Mouse (Mus musculus) stomach, embryonic 14.5 days (tissue): ENCODE measurements around the gene Spem1. TPM values are rescaled to one million over a fixed set of nuclear protein-coding genes. Genes with fewer than 3 reads are reported as not detected.

ENCODE experiments used
- ATAC-seq: fragments of 200-750 bp; cut with Nextera tagmentation; 2 replicates; pipeline ENCODE4 v1.8.0; 2017; ENCODE audit warnings: low read depth, moderate TSS enrichment; ENCODE audit not compliant: insufficient number of reproducible peaks, insufficient read depth, low FRiP score
- H3K27ac ChIP-seq: fragments of 300-500 bp; sonication (generic); 2 replicates; pipeline ENCODE4 v1.5.1; 2014; ENCODE audit warnings: mild to moderate bottlenecking, low read length, moderate library complexity, mixed read lengths
- H3K27me3 ChIP-seq: fragments of 300-500 bp; sonication (generic); 2 replicates; pipeline ENCODE4 v1.6.1; 2014; ENCODE audit warnings: low read length, control low read depth, mixed read lengths; ENCODE audit not compliant: control insufficient read depth, insufficient read depth
- H3K36me3 ChIP-seq: fragments of 300-500 bp; sonication (generic); 2 replicates; pipeline ENCODE4 v1.6.1; 2014; ENCODE audit warnings: mild to moderate bottlenecking, control low read depth, low read length, moderate library complexity, mixed read lengths; ENCODE audit not compliant: control insufficient read depth, insufficient read depth
- H3K4me1 ChIP-seq: fragments of 300-500 bp; sonication (generic); 2 replicates; pipeline ENCODE4 v1.6.1; 2014; ENCODE audit warnings: low read length, control low read depth, mixed read lengths; ENCODE audit not compliant: control insufficient read depth, insufficient read depth
- H3K4me2 ChIP-seq: fragments of 300-500 bp; sonication (generic); replicated peaks from 2 replicates; pipeline ENCODE4 v1.6.1; 2014; ENCODE audit warnings: low read depth, low read length, control low read depth
- H3K4me3 ChIP-seq: fragments of 300-500 bp; sonication (generic); 2 replicates; pipeline ENCODE4 v1.5.1; 2014; ENCODE audit warnings: low read depth, low read length, control low read depth
- H3K9ac ChIP-seq: fragments of 300-500 bp; sonication (generic); replicated peaks from 2 replicates; pipeline ENCODE4 v1.6.1; 2014; ENCODE audit warnings: low read depth, mild to moderate bottlenecking, control low read depth, low read length, moderate library complexity, mixed read lengths
- H3K9me3 ChIP-seq: fragments of 300-500 bp; sonication (generic); 2 replicates; pipeline ENCODE4 v1.6.1; 2016; ENCODE audit warnings: low read depth, low read length, control low read depth; ENCODE audit not compliant: control insufficient read depth
- WGBS: fragments of 180-500 bp; shearing (Covaris S2); extraction: QIAGEN DNeasy Blood & Tissue Kit; methylation state at CpG from one replicate; pipeline ENCODE4 v1.1.7; 2014; 5-methylcytosine and 5-hydroxymethylcytosine counted together
- polyA plus RNA-seq: library from polyadenylated mRNA; unstranded; fragments of >200 nt; fragmentation: Nextera tagmentation; extraction: Ambion mirVana; gene quantifications from 2 replicates; pipeline ENCODE4 v1.2.1, GENCODE M21; 2014

The Spem1 gene
- polyA plus RNA-seq, 1 experiment from 2014 or later: 0.41 TPM

- no peaks in the 10 kb centered on the region for H3K9me3 ChIP-seq
- no peaks in the 10 kb centered on the region for H3K27me3 ChIP-seq
- WGBS: 2% methylated on average over 7 of the region's 7 CpGs
- H3K4me2 ChIP-seq: peak overlapping the region; percentile 64
- H3K27ac ChIP-seq: peak overlapping the region; percentile 62
- H3K36me3 ChIP-seq: 0 out of 2 replicates have a peak, but pooled peaks cover 2% of the 10 kb centered on the region
- no peak for ATAC-seq
- peak overlapping the region; percentile 22; the same call in 1 of the 2 replicates for H3K9ac ChIP-seq
- peak overlapping the region; percentile 74 for H3K4me3 ChIP-seq
- H3K4me1 ChIP-seq: peaks cover 27% of the 10 kb centered on the region
These were observed 16.7 kb upstream of the Spem1 start for GRCm38 (mm10) chr11:69838714-69839104.

- peak within 1 kb of the TSS; percentile 69 for H3K9ac ChIP-seq
- peaks cover 6% of the 10 kb centered on the region; the same call in 1 of the 2 replicates for H3K36me3 ChIP-seq
- H3K4me1 ChIP-seq: peaks cover 28% of the 10 kb centered on the region
- peak within 1 kb of the TSS; percentile 74 for H3K4me3 ChIP-seq
- peak within 1 kb of the TSS; percentile 64 for H3K4me2 ChIP-seq
- no peaks in the 10 kb centered on the region for H3K9me3 ChIP-seq
- peak within 1 kb of the TSS; percentile 89 for H3K27ac ChIP-seq
- H3K27me3 ChIP-seq: no peaks in the 10 kb centered on the region
- peak; percentile 90 for ATAC-seq
- WGBS: 0% methylated on average over 34 of the region's 34 CpGs
These were observed 16.2 kb upstream of the Spem1 start, which contains the start of gene Tmem256 for GRCm38 (mm10) chr11:69837952-69838713. Gene Tmem256, plus strand, starts transcription at chr11:69838514.

GRCm38 (mm10) chr11:69837604-69837951 is 15.6 kb upstream of the Spem1 start, which contains the start of gene Nlgn2:
Gene Nlgn2, minus strand, starts transcription at chr11:69837784.
- H3K9me3 ChIP-seq: no peaks in the 10 kb centered on the region
- peak within 1 kb of the TSS; percentile 74 for H3K4me3 ChIP-seq
- WGBS: 0% methylated on average over 11 of the region's 32 CpGs
- H3K9ac ChIP-seq: peak within 1 kb of the TSS; percentile 69
- H3K4me1 ChIP-seq: peaks cover 28% of the 10 kb centered on the region
- peak within 1 kb of the TSS; percentile 89 for H3K27ac ChIP-seq
- peak; percentile 56; the same call in 1 of the 2 replicates for ATAC-seq
- peaks cover 12% of the 10 kb centered on the region; the same call in 1 of the 2 replicates for H3K36me3 ChIP-seq
- peak within 1 kb of the TSS; percentile 64 for H3K4me2 ChIP-seq
- no peaks in the 10 kb centered on the region for H3K27me3 ChIP-seq

GRCm38 (mm10) chr11:69836703-69837576 is 15.0 kb upstream of the Spem1 start:
- H3K4me2 ChIP-seq: peak overlapping the region; percentile 63
- H3K9me3 ChIP-seq: no peaks in the 10 kb centered on the region
- peaks cover 17% of the 10 kb centered on the region; the same call in 1 of the 2 replicates for H3K36me3 ChIP-seq
- peak overlapping the region; percentile 69 for H3K9ac ChIP-seq
- peaks cover 28% of the 10 kb centered on the region for H3K4me1 ChIP-seq
- WGBS: 1% methylated on average over 45 of the region's 52 CpGs
- H3K27ac ChIP-seq: peak overlapping the region; percentile 89
- H3K27me3 ChIP-seq: no peaks in the 10 kb centered on the region
- H3K4me3 ChIP-seq: peak overlapping the region; percentile 74
- 0 out of 2 replicates have a peak, but pooled peaks have one; percentile 1 for ATAC-seq

- H3K36me3 ChIP-seq: peaks cover 17% of the 10 kb centered on the region; the same call in 1 of the 2 replicates
- H3K4me2 ChIP-seq: peak overlapping the region; percentile 63
- no peak overlapping the region for H3K9ac ChIP-seq
- 15% methylated on average over 4 of the region's 4 CpGs for WGBS
- no peaks in the 10 kb centered on the region for H3K27me3 ChIP-seq
- peaks cover 28% of the 10 kb centered on the region for H3K4me1 ChIP-seq
- H3K9me3 ChIP-seq: no peaks in the 10 kb centered on the region
- peak overlapping the region; percentile 74 for H3K4me3 ChIP-seq
- H3K27ac ChIP-seq: no peak overlapping the region
- ATAC-seq: no peak
These were observed 14.0 kb upstream of the Spem1 start for GRCm38 (mm10) chr11:69835966-69836335.

- no peaks in the 10 kb centered on the region for H3K9me3 ChIP-seq
- peaks cover 17% of the 10 kb centered on the region; the same call in 1 of the 2 replicates for H3K36me3 ChIP-seq
- H3K9ac ChIP-seq: no peak overlapping the region
- no peak overlapping the region for H3K27ac ChIP-seq
- H3K4me1 ChIP-seq: peaks cover 28% of the 10 kb centered on the region
- no peaks in the 10 kb centered on the region for H3K27me3 ChIP-seq
- H3K4me2 ChIP-seq: peak overlapping the region; percentile 63
- ATAC-seq: no peak
- H3K4me3 ChIP-seq: peak overlapping the region; percentile 74
- WGBS: 18% methylated on average over 9 of the region's 9 CpGs
These were observed 13.5 kb upstream of the Spem1 start for GRCm38 (mm10) chr11:69835326-69835965.

- Histone ChIP-seq H3K9me3 (no peaks in the 10 kb centered on the region), H3K4me1 (peaks cover 28% of the 10 kb centered on the region), H3K4me2 (peak overlapping the region; percentile 63), H3K27me3 (no peaks in the 10 kb centered on the region), H3K4me3 (peak overlapping the region; percentile 33), H3K27ac (no peak overlapping the region), H3K9ac (peak overlapping the region; percentile 31), H3K36me3 (peaks cover 20% of the 10 kb centered on the region; the same call in 1 of the 2 replicates)
- ATAC-seq: no peak
- 7% methylated on average over 42 of the region's 48 CpGs for WGBS
These were observed 12.1 kb upstream of the Spem1 start for GRCm38 (mm10) chr11:69834001-69834549.
